Mouse (Mus musculus): ENCODE measurements around the gene Disp3.

GRCm38 (mm10) chr4:148271656-148272055 is 16.1 kb downstream of the Disp3 start:
- TF ChIP-seq POLR2A (IDR thresholded peaks at IDR 0.05; ENCODE audit: extremely low read depth, insufficient read depth, low read length) = no peak
- no peak for TF ChIP-seq CTCF (IDR thresholded peaks at IDR 0.05; ENCODE audit: extremely low read depth, insufficient read depth, low read length)
